Mouse (Mus musculus) adrenal gland, adult 8-10 months (tissue): ENCODE measurements at regions not wholly inside any gene's neighbourhood (a gene's known extent, or its start where the extent isn't known, plus 50 kb on each side); places are given as distances from the start of the nearest gene placed in this dataset.

ENCODE experiments used
- DNase-seq: peaks from one replicate; pipeline ENCODE4 v3.0.0; 2022

DNA sequence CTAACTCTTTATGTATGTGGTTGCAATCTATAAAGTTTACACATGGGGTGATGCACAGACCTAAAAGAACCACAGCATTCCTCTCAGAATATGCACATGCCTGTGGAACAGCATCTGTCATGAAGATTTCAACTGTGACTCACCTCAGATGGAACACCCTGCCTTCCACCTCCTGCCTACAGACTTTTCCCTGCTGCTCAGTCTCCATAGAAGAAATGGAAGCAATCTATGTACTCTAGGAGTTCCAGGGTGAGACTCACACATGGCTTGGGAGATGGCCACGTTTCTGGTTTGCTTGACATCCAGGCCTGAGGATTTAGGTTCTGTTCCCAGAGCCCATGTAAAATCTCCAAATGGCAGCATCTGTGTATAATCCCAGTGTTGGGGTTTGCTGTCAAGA is 579.7 kb downstream of the Plekhb2 start:
- DNase-seq = no peak

DNA sequence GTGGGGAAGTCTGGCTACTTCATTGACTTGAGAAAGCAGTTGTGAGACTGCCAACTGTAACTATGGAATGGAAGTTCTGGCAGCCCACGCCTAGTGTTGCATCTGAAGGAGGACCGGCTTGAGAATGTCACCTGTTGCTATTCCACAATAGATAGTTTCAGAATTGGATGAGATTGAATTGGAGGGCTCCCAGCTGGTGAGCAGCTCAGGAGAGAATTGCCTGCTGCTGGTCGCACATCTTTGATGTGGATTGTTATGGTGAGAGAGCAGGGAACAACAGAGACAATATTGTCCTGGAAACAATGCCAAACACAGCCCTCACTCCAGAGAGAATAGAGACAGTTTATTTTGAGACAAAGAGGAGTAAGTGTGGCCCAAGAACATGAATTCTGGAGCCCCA is 585.9 kb downstream of the Plekhb2 start:
- no peak for DNase-seq

DNA sequence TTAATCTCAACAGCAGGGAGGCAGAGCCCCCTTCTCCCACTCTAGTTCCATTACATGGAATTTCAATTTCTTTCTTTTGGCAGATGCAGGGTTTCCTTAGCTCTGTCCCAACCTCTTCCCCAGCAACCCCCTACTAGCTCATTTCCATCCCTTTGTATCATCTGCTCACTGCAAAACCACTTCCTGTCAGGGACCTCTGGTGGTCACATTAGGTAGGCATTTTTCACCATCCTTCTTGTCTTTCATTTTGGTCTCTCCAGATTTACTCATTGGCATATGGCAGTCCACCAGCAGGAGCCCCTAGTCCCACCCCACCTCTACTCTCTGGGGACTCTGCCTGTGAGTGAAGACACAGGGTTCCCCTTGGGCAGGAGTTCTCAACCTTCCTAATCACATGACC is 597.6 kb downstream of the Plekhb2 start:
- no peak for DNase-seq

DNA sequence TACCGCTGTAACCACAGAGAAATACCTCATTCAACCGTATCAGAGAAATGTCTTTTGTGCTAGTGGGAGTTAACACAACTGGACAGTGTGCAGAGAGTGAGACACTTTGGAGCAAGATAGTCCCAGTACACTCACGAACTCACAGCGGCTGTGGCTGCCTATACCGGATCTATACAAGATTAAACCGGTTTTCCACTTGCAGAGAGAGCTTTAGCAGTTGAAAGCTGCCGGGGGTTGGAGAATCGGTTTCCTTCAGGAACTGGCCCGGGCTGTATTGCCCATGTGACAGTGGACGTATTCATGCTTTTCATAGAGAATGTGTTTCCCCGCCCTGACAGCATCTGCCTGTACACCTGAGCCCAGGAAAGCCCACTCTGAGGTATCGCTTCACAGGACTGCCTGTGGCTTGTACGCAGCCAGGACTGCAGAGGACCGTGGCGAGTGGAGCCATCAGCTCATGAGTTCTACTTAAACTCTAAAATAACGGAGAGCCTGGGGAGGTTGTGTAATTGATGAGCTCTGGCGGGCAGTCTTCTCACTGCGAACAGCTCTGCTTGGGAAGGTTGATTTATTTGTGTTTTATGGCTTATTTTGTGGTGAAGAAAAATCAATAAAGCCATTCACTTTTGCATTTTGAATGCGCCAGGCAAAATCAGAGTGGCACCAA is 602.8 kb downstream of the Plekhb2 start:
- no peak for DNase-seq

DNA sequence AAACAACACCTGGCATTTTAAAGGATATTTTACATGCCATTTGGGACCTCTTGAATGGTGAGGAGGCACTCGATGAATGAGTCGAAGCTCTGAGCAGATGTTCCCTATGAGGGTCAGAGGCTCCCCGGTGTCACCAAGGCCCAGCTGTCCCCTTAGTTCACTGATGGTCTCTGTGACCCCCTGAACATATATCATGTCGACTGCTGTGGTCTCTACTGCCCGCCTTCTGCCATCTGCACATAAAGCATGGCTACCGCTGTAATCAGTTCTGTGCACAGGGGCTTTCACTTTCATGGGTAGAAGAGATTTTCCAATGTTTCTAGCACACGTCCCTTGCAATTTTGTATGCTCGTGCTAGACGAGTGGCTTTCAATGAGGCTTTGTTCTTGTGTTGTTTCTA is 607.8 kb downstream of the Plekhb2 start:
- no peak for DNase-seq

DNA sequence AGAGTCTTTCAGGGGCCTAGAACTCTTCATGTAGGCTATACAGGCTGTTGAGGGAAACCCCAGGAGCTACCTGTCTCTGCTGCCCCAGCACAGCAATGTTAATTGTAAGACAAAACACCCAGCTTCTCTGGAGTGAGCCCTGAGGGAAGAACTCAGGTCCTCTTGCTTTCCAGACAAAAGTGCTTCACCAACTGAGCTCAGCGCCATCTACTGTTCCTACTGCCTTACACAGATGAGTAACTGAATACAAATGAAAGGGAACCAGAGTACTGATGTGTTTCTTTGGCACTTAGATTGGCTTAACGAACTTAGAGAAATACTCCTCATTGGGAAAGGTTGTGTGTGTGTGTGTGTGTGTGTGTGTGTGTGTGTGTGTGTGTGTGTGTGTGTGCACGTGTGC is 603.1 kb upstream of the Hs6st1 start:
- DNase-seq = no peak

DNA sequence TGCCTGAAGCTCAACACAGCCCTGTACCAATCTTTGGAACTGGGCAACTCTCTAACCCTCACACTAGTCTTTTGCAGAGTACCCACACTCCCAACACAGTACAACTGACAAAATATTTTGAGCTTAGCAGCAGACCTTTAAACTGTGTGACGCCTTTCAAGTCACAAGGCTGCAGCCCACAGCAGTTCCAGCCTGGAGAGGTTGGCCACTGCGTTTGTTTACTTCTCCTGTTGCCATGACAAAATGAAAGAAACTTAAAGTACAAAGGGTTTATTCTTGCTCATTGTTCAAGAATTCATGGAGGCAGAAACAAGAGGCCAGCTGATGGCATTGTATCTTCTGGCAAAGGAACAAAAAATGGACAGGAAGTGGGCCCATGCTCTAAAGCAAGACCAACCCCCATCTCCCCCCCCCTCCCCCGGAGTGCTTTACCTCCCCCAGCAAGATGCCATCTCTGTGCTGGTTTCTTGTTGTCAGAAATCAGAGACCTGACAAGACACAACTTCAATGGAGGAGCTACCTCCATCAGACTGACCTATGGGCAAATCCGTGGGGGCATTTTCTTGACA is 598.9 kb upstream of the Hs6st1 start:
- no peak for DNase-seq

DNA sequence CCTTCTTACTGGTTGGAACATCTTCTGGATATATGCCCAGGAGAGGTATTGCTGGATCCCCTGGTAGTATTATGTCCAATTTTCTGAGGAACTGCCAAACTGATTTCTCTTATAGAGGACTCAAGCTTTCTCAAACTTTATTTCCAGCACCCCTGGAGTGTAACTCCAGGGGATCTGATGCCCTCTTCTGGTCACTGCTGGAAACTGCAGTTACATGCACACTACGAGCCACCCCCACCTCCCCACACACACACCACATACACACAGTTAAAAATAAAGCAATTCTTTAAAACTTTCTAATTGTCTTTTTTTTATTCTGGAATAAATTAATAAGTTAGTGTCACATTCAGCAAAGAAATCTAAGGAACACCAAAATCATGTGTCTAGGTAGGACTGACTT is 589.9 kb upstream of the Hs6st1 start:
- no peak for DNase-seq

DNA sequence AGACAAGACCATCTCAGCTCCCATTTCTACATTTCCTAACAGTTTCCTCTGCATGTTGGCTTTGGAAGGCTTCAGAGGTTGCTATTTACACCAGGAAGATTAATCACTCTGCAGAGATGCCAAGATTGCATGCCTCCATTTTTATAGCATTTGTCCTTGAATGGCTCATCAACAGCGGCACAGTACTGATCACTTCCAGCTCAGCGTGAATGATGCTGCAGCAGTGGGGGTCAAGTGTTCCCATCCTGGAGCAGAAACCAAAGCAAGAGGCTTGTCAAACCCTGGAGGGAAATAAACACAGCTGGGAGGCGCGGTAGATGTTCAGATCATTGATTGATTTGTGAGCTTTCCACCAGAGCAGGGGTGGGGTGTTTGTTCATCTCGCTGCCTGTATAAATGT is 572.2 kb upstream of the Hs6st1 start:
- no peak for DNase-seq

DNA sequence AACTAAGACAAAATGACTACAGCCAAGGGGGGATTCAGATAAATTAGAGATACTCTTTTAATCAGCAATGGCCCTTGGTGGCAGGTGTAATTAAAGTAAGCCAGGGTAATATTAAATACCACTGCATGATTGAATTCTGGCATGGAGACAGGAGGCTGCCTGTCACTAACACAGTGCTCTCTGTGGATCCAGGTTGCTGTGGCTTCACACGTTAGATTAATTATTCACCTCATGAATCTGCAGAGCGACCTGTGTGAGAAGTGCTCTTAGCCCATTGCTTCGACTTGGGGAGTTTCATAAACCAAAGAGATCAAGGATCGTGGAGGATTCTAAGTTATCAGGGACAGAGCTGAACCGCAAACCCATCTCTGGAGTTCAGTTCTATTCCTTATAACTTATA is 545.2 kb upstream of the Hs6st1 start:
- DNase-seq = no peak

DNA sequence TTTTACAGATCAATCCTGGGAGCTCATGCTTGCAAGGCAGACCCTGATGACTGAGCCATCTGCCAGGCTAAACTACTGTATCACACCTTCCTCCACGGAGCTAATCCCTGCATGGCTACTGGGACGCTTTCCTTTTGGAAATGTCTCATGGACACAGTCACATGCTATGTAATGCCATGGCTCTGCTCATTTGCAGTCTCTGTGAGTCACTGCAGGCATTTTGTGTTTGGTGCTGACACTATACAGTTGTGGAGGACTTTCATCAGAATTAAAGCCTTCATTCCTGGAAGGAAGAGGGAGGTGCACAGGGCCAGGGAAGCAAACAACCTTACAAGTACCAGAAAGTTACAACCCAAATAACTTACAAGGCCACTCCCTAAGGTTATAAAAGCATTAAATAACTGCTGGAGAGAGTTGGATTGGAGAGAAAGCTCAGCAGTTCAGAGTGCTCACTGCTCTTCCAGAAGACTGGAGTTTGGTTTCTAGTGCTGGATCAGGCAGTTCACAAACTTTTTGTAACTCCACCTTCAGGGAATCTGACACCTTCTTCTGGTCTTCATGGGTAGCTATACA is 544.3 kb upstream of the Hs6st1 start:
- DNase-seq = peak; percentile 3

DNA sequence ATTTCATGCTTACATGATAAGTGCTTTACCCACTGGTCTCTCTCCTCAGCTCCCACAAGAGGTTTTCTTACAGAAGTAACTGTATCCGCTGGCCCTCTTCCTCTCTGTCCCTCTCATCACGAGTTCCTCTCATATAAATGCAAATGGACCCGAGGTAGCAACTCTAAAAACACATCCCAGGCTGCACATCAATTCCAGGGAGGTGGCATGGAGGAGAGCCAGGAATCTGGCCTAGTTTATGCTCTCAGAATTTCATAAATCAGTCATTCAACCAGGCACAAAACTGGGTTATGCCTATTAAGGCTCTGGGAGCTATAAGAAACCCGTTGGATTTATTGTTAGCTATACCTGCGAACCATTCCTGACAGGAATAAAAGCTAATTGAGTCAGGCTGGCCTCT is 543.4 kb upstream of the Hs6st1 start:
- DNase-seq = no peak

DNA sequence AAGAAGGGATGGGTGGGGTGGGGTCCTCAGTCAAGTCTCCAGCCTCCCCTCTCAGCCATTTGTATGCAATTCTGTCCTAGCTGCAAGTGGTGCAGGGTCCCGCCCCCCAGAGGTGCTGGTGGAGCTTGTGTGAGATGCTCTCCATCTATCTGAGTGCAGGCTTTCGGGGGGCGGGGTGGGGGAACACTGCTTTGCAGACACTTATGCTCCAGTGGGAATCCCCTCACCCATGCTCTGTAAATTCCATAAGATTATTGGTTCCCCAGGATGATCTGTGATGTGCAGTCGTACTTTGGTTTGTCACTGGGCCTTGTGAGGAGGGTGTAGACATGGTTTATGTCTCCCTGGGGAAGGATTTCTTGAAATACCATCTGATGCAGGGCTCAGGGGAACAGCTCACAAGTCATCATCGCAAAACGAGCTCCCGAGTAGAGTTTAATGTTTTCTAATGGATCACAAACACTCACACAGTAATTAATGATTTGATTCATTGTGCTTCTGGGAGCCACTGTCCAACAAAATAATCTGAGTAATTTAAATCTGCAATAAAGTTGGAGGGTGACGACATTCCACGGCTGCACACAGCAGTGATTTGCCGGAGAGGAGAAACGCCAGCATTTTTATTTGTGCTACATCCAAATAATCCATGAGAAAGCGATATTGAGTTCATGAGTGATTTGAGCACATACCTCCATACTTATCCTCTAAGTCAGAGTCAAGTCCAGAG is 540.3 kb upstream of the Hs6st1 start:
- no peak for DNase-seq

DNA sequence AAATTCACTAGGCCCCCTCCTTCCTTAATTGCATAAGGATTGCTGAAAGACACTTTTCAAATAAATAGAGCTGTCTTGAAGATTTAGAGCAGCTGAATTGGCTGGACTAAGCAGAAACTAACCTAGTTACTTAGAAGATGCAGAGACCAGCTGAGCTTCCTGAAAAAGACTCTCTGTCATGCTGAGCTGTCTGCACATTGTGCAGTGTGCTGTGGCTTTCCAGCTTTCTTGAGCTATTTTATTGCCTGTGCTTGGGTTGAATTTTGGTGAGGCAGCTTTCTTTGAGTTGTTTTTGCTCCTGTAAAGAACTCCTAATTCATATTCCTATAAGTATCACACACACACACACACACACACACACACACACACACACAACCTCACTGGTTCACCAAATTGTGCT is 532.7 kb upstream of the Hs6st1 start:
- DNase-seq = no peak

DNA sequence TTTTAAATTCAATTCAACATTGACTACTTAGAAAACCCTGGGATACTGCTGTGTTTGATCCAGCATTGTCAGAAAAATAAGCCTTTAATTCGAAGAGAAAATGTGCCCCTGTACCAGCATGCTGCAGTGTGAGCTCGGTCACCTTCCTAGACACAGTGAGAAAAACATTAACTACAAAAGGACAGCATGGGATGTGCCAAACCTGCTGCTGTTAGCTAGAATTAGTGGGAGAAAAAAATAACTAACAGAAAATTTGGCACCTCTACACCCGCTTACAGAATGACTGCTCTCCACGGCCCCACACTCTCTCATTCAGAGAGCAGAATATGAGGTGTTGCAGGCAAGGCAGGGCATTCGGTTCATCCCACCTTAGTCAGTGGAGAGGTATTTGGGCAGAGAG is 531.9 kb upstream of the Hs6st1 start:
- no peak for DNase-seq

DNA sequence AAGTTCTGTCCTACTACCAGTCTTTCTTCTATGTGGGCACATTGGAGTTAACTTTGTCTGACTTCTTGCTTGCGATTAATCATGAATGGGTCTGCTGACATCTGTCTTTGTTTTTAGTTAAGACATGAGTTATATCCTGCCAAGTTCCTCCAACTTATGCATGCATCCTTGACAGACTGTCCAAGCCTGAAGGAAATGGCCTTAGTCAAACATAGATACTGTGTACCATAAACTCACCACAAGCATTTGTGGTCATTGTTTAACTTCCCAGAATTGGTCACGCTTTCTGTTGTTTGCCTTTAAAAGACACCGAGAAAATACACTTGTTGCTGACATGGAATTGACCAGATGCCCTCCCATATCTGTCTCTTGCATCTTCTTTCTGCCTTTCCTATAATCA is 519.4 kb upstream of the Hs6st1 start:
- no peak for DNase-seq

DNA sequence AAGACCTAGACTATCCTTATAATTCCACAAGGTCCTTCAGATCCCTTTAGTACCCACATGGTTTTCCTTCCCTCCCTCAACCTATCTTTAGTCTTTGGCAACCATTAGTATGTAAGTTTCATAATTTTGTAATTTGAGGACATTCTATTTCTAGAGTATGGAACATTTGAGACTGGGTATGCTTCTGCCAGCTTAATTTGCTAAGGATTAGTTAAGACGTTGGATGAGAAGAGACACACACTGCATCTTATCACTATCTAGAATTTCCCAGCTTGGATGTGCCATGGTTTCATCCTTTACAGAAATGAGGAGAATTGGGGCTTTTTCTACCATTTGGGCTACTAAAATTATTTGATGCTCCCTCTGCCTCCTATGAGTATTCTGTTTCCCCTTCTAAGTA is 516.7 kb upstream of the Hs6st1 start:
- DNase-seq = no peak

DNA sequence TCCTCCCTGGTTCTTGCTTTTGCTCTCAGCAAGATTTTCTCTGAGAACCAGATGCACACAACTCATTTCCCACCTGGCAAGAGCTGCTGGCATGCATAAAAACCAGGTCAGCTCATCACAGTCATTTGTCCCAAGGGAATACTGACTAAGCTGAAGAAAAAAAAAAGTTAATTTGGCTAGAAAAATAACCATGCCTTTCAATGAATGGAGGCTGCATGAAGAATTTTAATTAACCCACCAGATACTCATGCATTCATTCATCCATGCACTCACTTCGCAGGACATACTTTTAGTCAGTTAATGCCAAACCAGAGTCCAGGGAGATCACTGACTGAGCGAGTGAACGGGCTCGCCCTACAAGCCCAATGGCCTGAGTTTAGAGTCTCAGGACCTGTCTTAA is 505.4 kb upstream of the Hs6st1 start:
- no peak for DNase-seq

DNA sequence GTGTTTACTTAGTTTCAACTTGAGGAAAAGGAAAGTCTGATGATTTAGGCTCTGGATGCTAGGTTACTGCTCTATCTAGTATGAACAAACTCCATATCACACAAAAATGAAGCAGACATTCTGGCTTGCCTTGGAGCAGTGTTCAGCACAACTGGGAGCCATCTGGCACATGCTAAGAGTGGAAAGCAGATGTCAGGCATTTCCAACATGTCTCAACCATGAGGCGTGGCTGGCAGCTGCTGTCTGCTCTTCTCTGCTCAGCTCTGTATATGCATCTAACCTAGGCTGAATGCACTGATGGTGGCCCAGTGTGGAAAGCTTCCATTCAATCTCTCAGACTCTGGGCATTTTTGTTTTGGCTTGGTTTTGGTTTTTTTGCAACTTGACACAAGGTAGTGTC is 493.0 kb upstream of the Hs6st1 start:
- DNase-seq = no peak

DNA sequence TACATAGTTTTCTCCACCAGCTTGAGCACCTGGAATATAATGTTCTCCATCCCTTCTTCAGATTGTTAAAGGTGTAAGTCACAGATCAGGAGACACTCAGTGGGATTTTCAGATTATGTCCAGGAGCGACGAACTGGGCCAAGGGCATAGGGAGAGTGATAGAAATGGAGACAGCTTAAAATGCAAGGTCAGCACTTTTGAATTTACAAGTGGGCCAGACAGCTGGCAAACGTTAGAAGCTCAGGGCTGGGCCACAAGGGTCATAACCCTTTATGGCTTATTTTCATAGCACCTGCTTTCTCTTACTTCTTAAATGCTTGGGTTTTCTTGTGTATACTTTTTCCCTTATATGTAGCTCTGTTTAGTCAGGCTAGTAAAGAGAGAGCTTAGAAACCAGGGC is 488.8 kb upstream of the Hs6st1 start:
- no peak for DNase-seq

DNA sequence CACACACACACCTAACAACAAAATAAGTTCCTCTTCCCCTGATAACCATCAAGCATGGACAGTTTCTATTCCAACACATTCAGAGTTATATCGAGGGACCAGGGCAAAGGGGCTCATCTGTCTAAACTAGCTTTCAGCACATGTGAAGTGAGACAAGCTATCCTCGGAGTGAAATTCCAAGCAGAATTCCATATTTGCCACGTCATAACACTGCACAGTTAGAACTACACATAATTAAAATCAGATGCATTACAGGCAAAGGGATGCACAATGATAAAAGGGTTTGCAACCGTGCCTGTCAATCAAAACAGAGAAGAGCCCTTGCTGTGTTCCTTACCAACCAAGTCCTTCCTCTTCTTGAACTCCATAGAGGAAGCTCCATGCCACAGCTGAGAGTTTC is 488.2 kb upstream of the Hs6st1 start:
- no peak for DNase-seq

DNA sequence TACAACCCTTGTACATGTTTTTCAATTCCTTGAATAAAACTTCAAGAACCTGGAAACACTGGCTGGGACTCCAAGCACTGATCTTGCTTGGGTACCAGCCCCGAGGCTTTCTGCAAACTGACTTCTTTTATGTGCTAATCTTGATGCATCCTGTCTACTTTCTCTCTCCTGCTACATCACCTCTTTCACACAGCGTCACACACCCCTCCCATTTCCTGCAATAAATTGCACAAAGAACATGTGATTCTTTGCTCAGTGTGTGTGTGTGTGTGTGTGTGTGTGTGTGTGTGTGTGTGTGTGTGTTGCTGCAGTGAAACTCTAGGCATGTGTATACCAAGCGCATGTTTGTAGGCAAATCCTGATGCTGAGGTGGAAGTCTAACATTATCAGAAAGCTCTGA is 487.7 kb upstream of the Hs6st1 start:
- DNase-seq = no peak

DNA sequence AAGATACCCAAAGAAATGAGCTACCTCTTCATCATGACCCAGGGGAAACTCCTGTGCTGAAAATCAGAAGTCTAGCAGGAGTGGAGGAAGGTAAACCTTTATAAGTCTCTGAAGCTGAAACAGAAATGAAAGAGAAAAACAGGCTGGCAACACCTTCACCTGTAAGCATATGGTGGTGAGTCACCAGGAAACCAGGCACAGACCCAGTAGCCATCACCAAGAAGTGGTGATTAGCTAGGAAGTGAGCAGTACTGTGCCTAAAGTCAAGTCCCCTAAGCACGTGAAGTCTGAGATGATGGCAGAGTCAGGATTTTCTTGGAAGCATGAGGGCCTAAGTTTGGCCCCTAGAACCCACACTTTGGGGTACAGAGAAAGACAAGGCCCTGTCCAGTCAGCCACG is 480.3 kb upstream of the Hs6st1 start:
- no peak for DNase-seq

DNA sequence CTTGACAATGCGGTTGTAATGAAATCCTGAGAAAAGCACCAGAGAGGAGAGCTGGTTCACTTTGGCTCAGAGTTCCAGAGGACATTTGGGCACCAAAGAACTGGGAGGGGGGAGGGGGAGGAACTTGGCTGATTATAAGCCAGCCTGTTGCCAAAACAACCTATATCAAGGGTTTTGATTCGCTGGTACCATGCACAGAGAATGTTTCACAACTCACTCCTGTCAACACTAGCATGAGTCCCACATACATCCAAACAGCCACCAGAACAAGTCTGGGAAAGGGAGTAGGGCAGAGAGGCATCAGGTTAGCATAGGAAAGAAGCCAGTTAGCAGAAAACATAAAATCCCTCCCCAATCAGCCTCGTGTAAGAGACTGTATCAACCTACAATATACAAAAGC is 479.3 kb upstream of the Hs6st1 start:
- DNase-seq = no peak
